Mouse (Mus musculus) brain, embryonic 14.5 days (tissue): ENCODE results near the gene Med12l. TPM values are rescaled to one million over a fixed set of nuclear protein-coding genes. Genes with fewer than 3 reads are reported as not detected.
"Not testable (repeated sequence)": the region's sequence is repeated elsewhere in the genome, so short reads cannot be mapped to it uniquely, and the experiment has no call there.

Experiments
- DNase-seq: peaks from one replicate; pipeline ENCODE4 v3.0.0-alpha.2; 2011; ENCODE audit warnings: low read depth
- CTCF ChIP-seq: fragments of 200-500 bp; IDR thresholded peaks from 2 replicates; pipeline ENCODE4 v1.5.1; 2012; ENCODE audit warnings: inconsistent platforms, mild to moderate bottlenecking, moderate library complexity, borderline replicate concordance; ENCODE audit not compliant: insufficient read depth, insufficient read length; ENCODE audit errors: extremely low read depth
- POLR2A ChIP-seq: fragments of 200-500 bp; IDR thresholded peaks from 2 replicates; pipeline ENCODE4 v1.6.1; 2012; ENCODE audit warnings: mild to moderate bottlenecking, inconsistent platforms, borderline replicate concordance; ENCODE audit not compliant: poor library complexity, insufficient read depth, insufficient read length, severe bottlenecking; ENCODE audit errors: extremely low read depth
- polyA plus RNA-seq: library from polyadenylated mRNA; depleted of rRNA; stranded (reverse); fragments of >200 nt; gene quantifications from 2 replicates; pipeline ENCODE4 v1.2.3, GENCODE M21; 2012

Med12l gene
- polyA plus RNA-seq, 1 experiment: 12.3 TPM

DNA sequence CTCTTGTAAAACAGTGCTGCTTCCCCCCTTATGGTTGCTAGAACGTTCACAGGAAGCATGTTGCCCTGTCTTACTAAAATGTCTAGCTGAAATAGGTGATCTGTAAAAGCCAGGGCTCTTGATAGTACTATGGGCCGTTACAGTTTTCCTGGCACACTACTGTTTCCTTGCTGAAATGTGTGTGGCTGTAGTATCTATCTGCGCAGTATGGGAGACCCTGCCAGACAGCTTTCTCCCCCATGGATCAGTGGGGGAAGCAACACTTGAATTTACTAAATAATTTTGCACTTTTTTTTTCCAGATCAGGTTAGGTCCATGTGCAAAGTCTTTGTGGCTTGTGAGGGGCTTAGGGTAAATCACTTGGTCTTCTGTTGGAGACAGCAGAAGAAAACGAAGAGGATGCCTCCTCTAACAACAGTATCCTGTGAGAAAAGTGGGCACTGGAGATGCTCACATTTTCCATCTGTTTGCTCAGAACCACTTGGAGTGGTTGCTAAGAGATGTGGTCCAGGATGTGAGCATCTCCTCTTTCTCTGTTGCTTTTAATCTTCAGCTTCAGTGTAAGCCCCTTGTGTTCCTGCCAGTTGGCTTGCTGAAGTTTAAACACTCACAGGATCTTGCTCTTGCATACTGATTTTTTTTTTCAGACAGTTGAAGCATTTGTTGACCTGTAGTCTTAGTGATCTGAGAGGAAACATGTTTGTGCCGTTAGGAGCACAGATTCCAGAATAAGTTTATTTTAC, 130.5 kb downstream of the Med12l start:
- TF ChIP-seq POLR2A (no peak), CTCF (no peak)
- DNase-seq: peak; percentile 32

GRCm38 (mm10) chr3:59138946-59139468, 133.4 kb downstream of the Med12l start:
- DNase-seq: peak; percentile 31
- no peak for TF ChIP-seq CTCF

GRCm38 (mm10) chr3:59139651-59140051, 134.0 kb downstream of the Med12l start:
- DNase-seq: no peak
- TF ChIP-seq CTCF (no peak), POLR2A (no peak)

DNA sequence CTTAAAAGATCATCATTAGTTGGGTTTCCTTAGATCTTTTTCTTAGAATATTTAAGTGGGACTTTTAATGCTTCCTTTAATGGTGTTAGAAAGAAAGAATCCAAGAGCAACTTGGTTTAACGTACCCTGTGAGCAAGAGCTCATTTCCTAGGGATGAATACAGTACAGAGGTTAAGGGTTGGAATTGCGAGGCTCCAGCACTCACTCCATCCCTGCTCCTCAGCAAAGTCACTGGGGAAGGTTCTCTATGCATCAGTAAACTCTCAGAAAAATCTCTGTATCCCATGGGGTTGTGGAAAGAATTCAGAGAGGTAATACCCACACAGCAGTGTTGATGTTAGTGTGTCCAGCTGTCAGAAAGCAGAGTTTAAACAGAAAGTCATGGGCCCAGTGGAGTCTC, 134.5 kb downstream of the Med12l start:
- DNase-seq: no peak
- TF ChIP-seq CTCF: no peak
- TF ChIP-seq POLR2A: no peak

DNA sequence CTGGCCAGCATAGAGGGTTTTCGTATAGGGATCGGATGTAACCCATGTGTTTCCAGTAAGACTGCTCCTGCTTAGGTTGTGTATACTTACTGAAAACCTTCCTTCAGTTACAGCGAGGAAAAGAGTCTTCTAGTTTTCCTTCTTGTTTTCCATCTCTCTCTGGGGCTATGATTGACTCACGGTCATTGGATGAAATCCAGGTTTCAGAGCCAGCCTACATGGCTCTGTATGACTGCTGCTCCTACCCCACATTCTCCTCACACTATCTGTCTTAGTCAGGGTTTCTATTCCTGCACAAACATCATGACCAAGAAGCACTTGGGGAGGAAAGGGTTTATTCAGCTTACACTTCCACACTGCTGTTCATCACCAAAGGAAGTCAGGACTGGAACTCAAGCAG, 135.3 kb downstream of the Med12l start:
- DNase-seq: not testable (repeated sequence)

GRCm38 (mm10) chr3:59141507-59142305, 136.1 kb downstream of the Med12l start:
- no peak for DNase-seq
- TF ChIP-seq POLR2A (no peak), CTCF (no peak)

GRCm38 (mm10) chr3:59145194-59145593, 139.6 kb downstream of the Med12l start:
- TF ChIP-seq CTCF (no peak), POLR2A (no peak)
- DNase-seq: no peak

DNA sequence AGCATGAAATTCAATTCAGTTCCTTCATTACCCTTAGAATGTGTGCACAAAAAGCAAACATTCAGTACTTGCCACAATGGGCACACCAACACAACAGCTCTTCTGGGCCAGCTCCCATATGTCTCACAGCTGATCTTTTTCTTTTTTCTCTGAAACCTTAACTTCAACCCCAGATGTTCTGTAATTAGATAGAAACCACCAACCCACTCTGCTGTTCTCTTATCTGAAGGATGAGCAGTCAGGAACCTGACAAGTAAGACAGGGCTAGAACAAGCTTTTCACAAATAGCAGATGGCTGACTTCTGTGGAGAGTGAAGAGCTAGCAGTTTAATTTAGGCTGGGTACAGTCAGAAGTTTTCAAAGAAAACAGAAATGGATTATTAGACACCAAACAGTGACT, 144.0 kb downstream of the Med12l start:
- no peak for DNase-seq
- TF ChIP-seq CTCF (no peak), POLR2A (no peak)

DNA sequence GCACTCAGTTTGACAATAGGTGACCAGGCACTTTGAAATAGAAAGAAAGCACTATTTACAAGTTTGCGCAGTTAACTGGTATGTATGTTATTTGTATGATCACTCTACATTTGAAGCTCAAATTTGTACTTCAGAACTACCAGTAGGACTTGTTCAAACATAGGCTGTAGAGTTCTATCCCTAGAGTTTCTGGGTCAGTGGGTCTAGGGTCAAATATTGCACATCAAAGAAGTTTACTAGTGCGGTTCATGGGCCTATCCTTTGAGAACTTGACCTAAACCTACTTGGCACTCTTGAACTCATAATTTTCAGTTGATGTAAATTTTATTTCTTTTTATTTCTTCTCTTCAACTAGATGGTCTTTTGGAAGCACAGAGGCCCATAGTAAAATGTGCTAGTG, 145.0 kb downstream of the Med12l start:
- no peak for DNase-seq
- TF ChIP-seq POLR2A (no peak), CTCF (no peak)

- DNase-seq: no peak
- TF ChIP-seq POLR2A (no peak), CTCF (no peak)
Measured at GRCm38 (mm10) chr3:59153424-59153823, 147.8 kb downstream of the Med12l start, which contains the start of gene P2ry14. Gene P2ry14, minus strand, starts transcription at chr3:59153618.

- no peak for DNase-seq
- no peak for TF ChIP-seq POLR2A
- TF ChIP-seq CTCF: no peak
Measured at GRCm38 (mm10) chr3:59154888-59155287, 149.3 kb downstream of the Med12l start.

- no peak for DNase-seq
- TF ChIP-seq CTCF: no peak
- no peak for TF ChIP-seq POLR2A
Measured at GRCm38 (mm10) chr3:59155404-59155803, 149.8 kb downstream of the Med12l start.

GRCm38 (mm10) chr3:59157048-59157447, 151.4 kb downstream of the Med12l start:
- TF ChIP-seq POLR2A (no peak), CTCF (no peak)
- no peak for DNase-seq
